Mouse (Mus musculus) embryonic facial prominence, embryonic 13.5 days (tissue): ENCODE measurements around the gene Aph1a. TPM values are rescaled to one million over a fixed set of nuclear protein-coding genes. Genes with fewer than 3 reads are reported as not detected.
"Not testable (repeated sequence)": the region's sequence is repeated elsewhere in the genome, so short reads cannot be mapped to it uniquely, and the experiment has no call there.

Experiments
- ATAC-seq: fragments of 200-750 bp; cut with Nextera tagmentation; 2 replicates; pipeline ENCODE4 v1.8.0; 2017; ENCODE audit warnings: low read depth; ENCODE audit not compliant: insufficient number of reproducible peaks, insufficient read depth, low FRiP score, low TSS enrichment
- H3K27ac ChIP-seq: fragments of 300-500 bp; sonication (generic); 2 replicates; pipeline ENCODE4 v1.5.1; 2015; ENCODE audit warnings: moderate library complexity, mild to moderate bottlenecking, inconsistent platforms
- H3K27me3 ChIP-seq: fragments of 300-500 bp; sonication (generic); 2 replicates; pipeline ENCODE4 v1.6.1; 2015; ENCODE audit warnings: mild to moderate bottlenecking, inconsistent platforms
- H3K36me3 ChIP-seq: fragments of 300-500 bp; sonication (generic); 2 replicates; pipeline ENCODE4 v1.6.1; 2015; ENCODE audit warnings: mild to moderate bottlenecking, inconsistent platforms
- H3K4me1 ChIP-seq: fragments of 300-500 bp; sonication (generic); 2 replicates; pipeline ENCODE4 v1.6.1; 2015; ENCODE audit warnings: inconsistent platforms
- H3K4me2 ChIP-seq: fragments of 300-500 bp; sonication (generic); 2 replicates; pipeline ENCODE4 v1.6.1; 2015; ENCODE audit warnings: moderate library complexity, mild to moderate bottlenecking, inconsistent platforms
- H3K4me3 ChIP-seq: fragments of 300-500 bp; sonication (generic); 2 replicates; pipeline ENCODE4 v1.5.1; 2015; ENCODE audit warnings: mild to moderate bottlenecking, inconsistent platforms
- H3K9ac ChIP-seq: fragments of 300-500 bp; sonication (generic); 2 replicates; pipeline ENCODE4 v1.6.1; 2015; ENCODE audit warnings: mild to moderate bottlenecking, inconsistent platforms
- H3K9me3 ChIP-seq: fragments of 300-500 bp; sonication (generic); 2 replicates; pipeline ENCODE4 v1.6.1; 2016; ENCODE audit warnings: inconsistent platforms
- WGBS: fragments of 180-500 bp; shearing (Covaris S2); methylation state at CpG from one replicate; pipeline ENCODE4 v1.1.7; 2015; ENCODE audit warnings: mixed read lengths; 5-methylcytosine and 5-hydroxymethylcytosine counted together
- polyA plus RNA-seq: library from polyadenylated mRNA; unstranded; fragments of >200 nt; fragmentation: Nextera tagmentation; extraction: Ambion mirVana; gene quantifications from 2 replicates; pipeline ENCODE4 v1.2.1, GENCODE M21; 2015

The Aph1a gene
- polyA plus RNA-seq, 1 experiment from 2014 or later: 29.6 TPM

DNA sequence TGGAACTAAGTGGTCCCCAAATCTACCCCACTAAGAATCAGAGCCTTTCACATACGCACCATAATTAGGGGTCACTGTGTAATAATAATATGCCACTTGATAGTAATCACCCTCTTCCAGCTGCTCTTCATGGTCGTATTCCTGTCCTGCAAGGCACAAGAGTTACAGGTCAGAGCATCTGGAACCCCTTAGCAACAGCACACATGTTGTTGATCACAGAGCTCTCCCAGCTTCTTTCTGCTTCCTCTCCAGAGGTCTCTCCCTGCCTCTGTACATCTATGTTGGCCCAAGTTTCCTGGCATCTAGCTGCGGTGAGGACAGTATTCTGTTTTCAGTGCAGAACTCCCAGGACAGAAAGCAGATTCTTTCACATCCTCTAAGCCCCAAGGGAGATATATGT, 4.1 kb upstream of the Aph1a start:
- Histone ChIP-seq H3K27ac (no peak overlapping the region; the same call in 1 of the 2 replicates), H3K36me3 (no peaks in the 10 kb centered on the region), H3K9ac (no peak overlapping the region), H3K4me2 (no peak overlapping the region), H3K4me1 (peaks cover 26% of the 10 kb centered on the region), H3K9me3 (no peaks in the 10 kb centered on the region), H3K4me3 (no peak overlapping the region), H3K27me3 (no peaks in the 10 kb centered on the region)
- ATAC-seq: no peak
- WGBS: 20% methylated on average over 3 of the region's 3 CpGs

GRCm38 (mm10) chr3:95891211-95892065, 2.3 kb upstream of the Aph1a start, which contains the start of gene BC028528:
Gene BC028528, minus strand, starts transcription at chr3:95892005.
- H3K9ac ChIP-seq: peak within 1 kb of the TSS; percentile 58

DNA sequence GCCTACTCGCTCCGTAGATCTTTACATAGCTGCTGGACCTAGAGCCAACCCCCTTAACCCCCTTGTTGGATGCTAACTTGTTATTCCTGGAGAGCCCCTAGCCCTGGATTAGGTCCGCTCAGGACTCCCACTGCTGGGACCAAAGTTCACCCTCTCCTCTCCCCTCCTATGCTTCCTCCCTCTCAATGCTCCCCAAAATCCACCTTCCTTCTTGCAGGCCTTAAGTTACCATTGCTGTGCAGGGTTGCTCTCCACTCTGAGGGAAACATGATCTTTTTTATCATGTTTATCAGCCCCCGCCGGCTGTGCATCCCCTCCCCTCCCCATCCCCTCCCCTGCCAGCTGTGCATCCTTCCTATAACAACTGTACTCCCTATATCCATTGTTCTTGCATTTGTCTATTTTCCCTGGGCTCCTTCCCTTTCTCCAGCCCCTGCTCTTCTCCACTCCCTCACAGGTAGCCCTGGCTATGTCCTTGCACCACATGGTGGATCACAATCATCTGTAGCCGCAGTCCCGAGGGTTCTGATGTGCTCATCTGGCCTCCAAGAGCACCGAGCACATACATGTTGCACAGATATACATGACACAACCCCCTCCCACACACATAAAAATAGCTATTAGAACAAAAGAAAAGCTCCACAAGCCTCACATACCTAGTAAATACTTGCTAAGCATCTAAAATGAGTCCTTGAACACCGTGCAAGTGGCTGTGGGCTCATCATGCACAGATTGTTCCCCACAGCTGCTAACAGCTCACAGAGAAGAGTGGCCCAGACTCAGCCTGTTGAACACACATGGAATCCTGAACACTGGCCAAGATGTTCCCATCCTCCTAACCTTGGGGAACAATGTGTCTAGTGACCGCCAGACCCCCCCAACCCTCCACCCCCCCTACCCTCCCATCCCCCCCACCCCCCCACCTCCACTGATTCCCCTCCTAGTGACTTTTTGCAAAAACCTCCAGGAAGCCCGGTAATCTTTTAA, 1.4 kb upstream of the Aph1a start:
- peak overlapping the region; percentile 81 for H3K27ac ChIP-seq
- no peak for ATAC-seq
- no peaks in the 10 kb centered on the region for H3K9me3 ChIP-seq
- WGBS: 34% methylated on average over 11 of the region's 11 CpGs
- H3K4me3 ChIP-seq: peak overlapping the region; percentile 19
- H3K27me3 ChIP-seq: no peaks in the 10 kb centered on the region
- peak overlapping the region; percentile 58; the same call in 1 of the 2 replicates for H3K9ac ChIP-seq
- no peaks in the 10 kb centered on the region for H3K36me3 ChIP-seq
- H3K4me1 ChIP-seq: peaks cover 31% of the 10 kb centered on the region
- H3K4me2 ChIP-seq: peak overlapping the region; percentile 61

More at GRCm38 (mm10) chr3:95891211-95892065, 2.3 kb upstream of the Aph1a start, which contains the start of gene BC028528:
- H3K4me1 ChIP-seq: peaks cover 31% of the 10 kb centered on the region
- H3K9me3 ChIP-seq: no peaks in the 10 kb centered on the region
- H3K4me3 ChIP-seq: peak within 1 kb of the TSS; percentile 19
- no peak for ATAC-seq
- H3K27ac ChIP-seq: peak within 1 kb of the TSS; percentile 81
- peak within 1 kb of the TSS; percentile 44 for H3K4me2 ChIP-seq
- WGBS: 26% methylated on average over 12 of the region's 12 CpGs
- no peaks in the 10 kb centered on the region for H3K27me3 ChIP-seq
- no peaks in the 10 kb centered on the region for H3K36me3 ChIP-seq

DNA sequence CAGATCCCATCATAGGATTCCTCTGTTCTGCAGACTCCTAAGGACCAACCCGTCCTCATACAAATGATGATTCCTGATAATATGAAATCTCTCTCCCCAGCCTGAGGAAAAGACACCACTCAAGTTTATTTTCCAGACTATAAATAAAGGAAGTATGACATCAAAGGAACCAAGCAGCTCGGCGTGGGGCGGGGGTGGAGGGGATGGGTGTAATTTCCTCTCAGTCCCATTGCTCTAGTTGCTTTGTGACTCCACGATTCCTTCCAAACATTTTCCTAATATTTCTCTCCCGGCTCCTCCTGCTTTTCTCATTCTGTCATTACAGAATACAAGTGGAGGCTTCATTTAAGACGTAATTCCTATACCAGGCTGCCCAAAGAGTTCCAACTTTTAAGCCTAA, 643 bp upstream of the Aph1a start:
- no peaks in the 10 kb centered on the region for H3K27me3 ChIP-seq
- peak overlapping the region; percentile 85 for H3K27ac ChIP-seq
- no peak for ATAC-seq
- WGBS: 22% methylated on average over 7 of the region's 7 CpGs
- H3K9ac ChIP-seq: peak overlapping the region; percentile 61
- H3K4me2 ChIP-seq: peak overlapping the region; percentile 61
- H3K4me3 ChIP-seq: peak overlapping the region; percentile 74
- no peaks in the 10 kb centered on the region for H3K9me3 ChIP-seq
- H3K4me1 ChIP-seq: peaks cover 31% of the 10 kb centered on the region
- peaks cover 4% of the 10 kb centered on the region; the same call in 1 of the 2 replicates for H3K36me3 ChIP-seq

- ATAC-seq: no peak
- H3K4me3 ChIP-seq: peak overlapping the region; percentile 74
- H3K4me2 ChIP-seq: peak overlapping the region; percentile 83
- H3K27me3 ChIP-seq: no peaks in the 10 kb centered on the region
- peak overlapping the region; percentile 68 for H3K27ac ChIP-seq
- WGBS: 10% methylated on average over 16 of the region's 16 CpGs
- peak overlapping the region; percentile 83 for H3K9ac ChIP-seq
- peaks cover 31% of the 10 kb centered on the region for H3K4me1 ChIP-seq
- H3K9me3 ChIP-seq: no peaks in the 10 kb centered on the region
- H3K36me3 ChIP-seq: peaks cover 4% of the 10 kb centered on the region; the same call in 1 of the 2 replicates
These were observed 770 bp downstream of the Aph1a start for GRCm38 (mm10) chr3:95894317-95895160.

DNA sequence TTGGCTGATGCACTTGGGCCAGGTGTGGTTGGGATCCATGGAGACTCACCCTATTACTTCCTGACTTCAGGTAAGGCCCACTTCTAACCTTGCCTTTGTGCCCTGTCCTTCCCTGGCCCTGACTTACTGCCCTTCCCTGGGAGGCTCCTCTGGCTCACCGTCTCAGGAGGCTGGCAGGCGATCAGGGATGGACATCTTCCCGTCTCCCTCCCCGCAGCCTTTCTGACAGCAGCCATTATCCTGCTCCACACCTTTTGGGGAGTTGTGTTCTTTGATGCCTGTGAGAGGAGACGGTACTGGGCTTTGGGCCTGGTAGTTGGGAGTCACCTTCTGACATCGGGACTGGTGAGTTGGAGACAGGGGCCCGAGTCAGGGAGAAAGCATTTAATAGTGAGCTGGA, 1.7 kb downstream of the Aph1a start:
- not testable (repeated sequence) for H3K27ac ChIP-seq, ATAC-seq, H3K36me3 ChIP-seq, H3K27me3 ChIP-seq, H3K4me3 ChIP-seq, H3K9me3 ChIP-seq
- H3K9ac ChIP-seq: 0 out of 2 replicates have a peak overlapping the region, but pooled peaks have one; percentile 36
- H3K4me1 ChIP-seq: peaks cover 31% of the 10 kb centered on the region
- WGBS: 86% methylated on average over 7 of the region's 7 CpGs
- peak overlapping the region; percentile 83; the same call in 1 of the 2 replicates for H3K4me2 ChIP-seq

- peaks cover 4% of the 10 kb centered on the region; the same call in 1 of the 2 replicates for H3K36me3 ChIP-seq
- H3K4me2 ChIP-seq: no peak overlapping the region
- H3K9me3 ChIP-seq: no peaks in the 10 kb centered on the region
- no peak for ATAC-seq
- H3K9ac ChIP-seq: no peak overlapping the region
- no peak overlapping the region for H3K4me3 ChIP-seq
- H3K27me3 ChIP-seq: peaks cover 9% of the 10 kb centered on the region; the same call in 1 of the 2 replicates
- WGBS: 67% methylated on average over 13 of the region's 13 CpGs
- peaks cover 26% of the 10 kb centered on the region for H3K4me1 ChIP-seq
- H3K27ac ChIP-seq: no peak overlapping the region
These were observed 6.2 kb downstream of the Aph1a start for GRCm38 (mm10) chr3:95899800-95900524.

GRCm38 (mm10) chr3:95901616-95902372, 8.0 kb downstream of the Aph1a start:
- Histone ChIP-seq H3K27me3 (peaks cover 9% of the 10 kb centered on the region; the same call in 1 of the 2 replicates), H3K9me3 (no peaks in the 10 kb centered on the region), H3K4me1 (peaks cover 38% of the 10 kb centered on the region), H3K27ac (no peak overlapping the region), H3K4me2 (0 out of 2 replicates have a peak overlapping the region, but pooled peaks have one; percentile 18), H3K4me3 (no peak overlapping the region), H3K36me3 (peaks cover 4% of the 10 kb centered on the region; the same call in 1 of the 2 replicates), H3K9ac (peak overlapping the region; percentile 33; the same call in 1 of the 2 replicates)
- no peak for ATAC-seq
- 56% methylated on average over 9 of the region's 9 CpGs for WGBS

DNA sequence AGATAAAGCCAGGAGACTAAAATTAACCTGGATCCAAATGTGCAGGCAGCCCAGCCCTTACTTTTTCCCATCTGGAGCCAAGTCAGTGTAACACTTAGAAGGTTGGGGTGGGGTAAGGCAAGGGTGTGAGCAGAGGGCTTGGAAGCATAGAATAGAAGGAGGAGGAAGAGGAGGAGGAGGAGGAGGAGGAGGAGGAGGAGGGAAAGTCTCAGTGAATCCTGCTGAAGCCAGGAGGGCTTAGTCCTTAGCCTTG, 8.5 kb downstream of the Aph1a start:
- Histone ChIP-seq H3K4me2 (peak overlapping the region; percentile 92; the same call in 1 of the 2 replicates), H3K9ac (0 out of 2 replicates have a peak overlapping the region, but pooled peaks have one; percentile 33), H3K4me3 (no peak overlapping the region), H3K27me3 (peaks cover 9% of the 10 kb centered on the region; the same call in 1 of the 2 replicates), H3K4me1 (peaks cover 42% of the 10 kb centered on the region), H3K27ac (no peak overlapping the region), H3K9me3 (no peaks in the 10 kb centered on the region), H3K36me3 (peaks cover 4% of the 10 kb centered on the region; the same call in 1 of the 2 replicates)
- ATAC-seq: no peak
